Mouse (Mus musculus): ENCODE results near the gene Hcn2. TPM values are rescaled to one million over a fixed set of nuclear protein-coding genes. Genes with fewer than 3 reads are reported as not detected.

Gene Hcn2
- 1.8 and 2.2 TPM in 2 replicates for total RNA-seq (2012; rRNA removed)
- total RNA-seq (2014; rRNA removed): 0.21 and 0.23 TPM in 2 replicates
- 0.23 and 0.44 TPM in 2 replicates for polyA plus RNA-seq (2012; ENCODE audit: insufficient read length, low read depth)

GRCm38 (mm10) chr10:79716254-79716987 lies at the start of gene Hcn2:
Hcn2 (plus strand) TSS chr10:79716634.
- peaks cover 7 to 11% of the 10 kb centered on the region in 2 experiments for H3K36me3 ChIP-seq (replicated peaks in 1 of 2; ENCODE audit: control insufficient read depth in 1 of 2, insufficient read depth in 1 of 2, low read length in 1 of 2)
- peaks cover 65% of the 10 kb centered on the region for H3K27me3 ChIP-seq (replicated peaks)
- H3K9me3 ChIP-seq (replicated peaks; ENCODE audit: low read length): peaks cover 3% of the 10 kb centered on the region
- no peaks in the 10 kb centered on the region for H3K79me2 ChIP-seq (replicated peaks; ENCODE audit: control insufficient read depth, extremely low read depth, insufficient read depth, poor library complexity, severe bottlenecking)
- DNase-seq (ENCODE audit: extremely low read depth): no peak
- peak within 1 kb of the TSS; percentile 76 for H3K4me2 ChIP-seq (ENCODE audit: insufficient read depth, low read depth, poor library complexity, severe bottlenecking)
- dilution Hi-C loops (cut with MboI; ENCODE audit: extremely low pct_ligation_motif_present, extremely low pct_unique_long_range_greater_than_20kb, low sequenced_read_pairs) (no loop called here), in situ Hi-C loops (cut with MboI; ENCODE audit: low pct_ligation_motif_present, low pct_unique_long_range_greater_than_20kb, low sequenced_read_pairs) (no loop called here)
- peaks cover 8 to 9% of the 10 kb centered on the region in 2 experiments for H3K4me1 ChIP-seq (ENCODE audit: control insufficient read depth in 1 of 2, insufficient read depth in 2 of 2)
- H3K9ac ChIP-seq (ENCODE audit: insufficient read depth, low read depth): peak within 1 kb of the TSS; percentile 35; the same call in 1 of the 2 replicates
- TF ChIP-seq NRF1 (IDR thresholded peaks at IDR 0.05; ENCODE audit: low read depth, low read length) (no peak), UBTF (IDR thresholded peaks at IDR 0.05; ENCODE audit: low read depth, low read length) (no peak)
- peak within 1 kb of the TSS in 2 of 3 experiments; percentile 33 to 54 for H3K4me3 ChIP-seq (replicated peaks in 1 of 3; ENCODE audit: low read depth in 2 of 3, low read length in 2 of 3, poor library complexity in 1 of 3)
- H3K27ac ChIP-seq (ENCODE audit: insufficient read depth, low read depth): no peak within 1 kb of the TSS

- no peak for TF ChIP-seq RCOR1 (conservative IDR thresholded peaks at IDR 0.05; ENCODE audit: low read depth, low read length)
- no peak for TF ChIP-seq ZMIZ1 (IDR thresholded peaks at IDR 0.05; ENCODE audit: low read depth, low read length)
- no peak for TF ChIP-seq MAX (IDR thresholded peaks at IDR 0.05; ENCODE audit: low read length)
- TF ChIP-seq CHD2 (IDR thresholded peaks at IDR 0.05; ENCODE audit: low read length): no peak
- no peak for TF ChIP-seq RAD21 (IDR thresholded peaks at IDR 0.05; ENCODE audit: low read depth, low read length)
- no peak for TF ChIP-seq CHD1 (IDR thresholded peaks at IDR 0.05; ENCODE audit: low read depth, low read length)
- TF ChIP-seq SMC3 (IDR thresholded peaks at IDR 0.05; ENCODE audit: low read depth, low read length): no peak
- no peak for TF ChIP-seq POLR2AphosphoS2 (IDR thresholded peaks at IDR 0.05; ENCODE audit: low read depth, low read length)
- TF ChIP-seq USF2 (conservative IDR thresholded peaks at IDR 0.05; ENCODE audit: low read depth, low read length): no peak
- TF ChIP-seq JUN (IDR thresholded peaks at IDR 0.05; ENCODE audit: insufficient read depth, low read depth, low read length): no peak
- TF ChIP-seq NRF1 (IDR thresholded peaks at IDR 0.05; ENCODE audit: low read depth, low read length): no peak
- TF ChIP-seq TCF12 (IDR thresholded peaks at IDR 0.05; ENCODE audit: low read depth, low read length): no peak
- no peak for TF ChIP-seq PAX5 (IDR thresholded peaks at IDR 0.05; ENCODE audit: low read length)
- TF ChIP-seq JUND (conservative IDR thresholded peaks at IDR 0.05; ENCODE audit: low read depth, low read length): no peak
- TF ChIP-seq MYC (IDR thresholded peaks at IDR 0.05; ENCODE audit: low read depth, low read length): no peak
- TF ChIP-seq KAT2A (IDR thresholded peaks at IDR 0.05; ENCODE audit: insufficient replicate concordance, low read length): no peak
- no peak for TF ChIP-seq ZNF384 (IDR thresholded peaks at IDR 0.05; ENCODE audit: low read depth, low read length)
- TF ChIP-seq POLR2A (IDR thresholded peaks at IDR 0.05; ENCODE audit: low read depth, low read length): no peak
- no peak for TF ChIP-seq ZC3H11A (IDR thresholded peaks at IDR 0.05; ENCODE audit: low read depth, low read length)
- no peak overlapping the region for H3K9ac ChIP-seq (ENCODE audit: insufficient read depth, low read depth)
- H3K36me3 ChIP-seq (replicated peaks in 1 of 2; ENCODE audit: control insufficient read depth in 1 of 2, insufficient read depth in 1 of 2, low read length in 1 of 2): peaks cover 2 to 28% of the 10 kb centered on the region in 2 experiments
- H3K4me1 ChIP-seq (ENCODE audit: control insufficient read depth in 1 of 2, insufficient read depth in 2 of 2): peaks cover 32 to 55% of the 10 kb centered on the region in 2 experiments
- no peaks in the 10 kb centered on the region for H3K9me3 ChIP-seq (replicated peaks; ENCODE audit: low read length)
- H3K4me2 ChIP-seq (ENCODE audit: insufficient read depth, low read depth, poor library complexity, severe bottlenecking): no peak overlapping the region
- peaks cover 11% of the 10 kb centered on the region; the same call in 1 of the 2 replicates for H3K79me2 ChIP-seq (replicated peaks; ENCODE audit: control insufficient read depth, extremely low read depth, insufficient read depth, poor library complexity, severe bottlenecking)
- dilution Hi-C loops (cut with MboI; ENCODE audit: extremely low pct_ligation_motif_present, extremely low pct_unique_long_range_greater_than_20kb, low sequenced_read_pairs) (no loop called here), in situ Hi-C loops (cut with MboI; ENCODE audit: low pct_ligation_motif_present, low pct_unique_long_range_greater_than_20kb, low sequenced_read_pairs) (no loop called here)
- H3K27me3 ChIP-seq (replicated peaks): no peaks in the 10 kb centered on the region
- H3K4me3 ChIP-seq (replicated peaks in 1 of 3; ENCODE audit: low read depth in 2 of 3, low read length in 2 of 3, poor library complexity in 1 of 3): no peak overlapping the region
- H3K27ac ChIP-seq (ENCODE audit: insufficient read depth, low read depth): no peak overlapping the region
- no peak for DNase-seq (ENCODE audit: extremely low read depth)
Observed at GRCm38 (mm10) chr10:79668076-79668475, 48.4 kb upstream of the Hcn2 start.

Data from CH12.LX (cell line).